Mouse (Mus musculus) hematopoietic stem cell, adult 5-6 weeks (primary cell): Measurements from ENCODE around the gene Fam183b. TPM values are rescaled to one million over a fixed set of nuclear protein-coding genes. Genes with fewer than 3 reads are reported as not detected.
"Not testable (repeated sequence)": the region's sequence is repeated elsewhere in the genome, so short reads cannot be mapped to it uniquely, and the experiment has no call there.

Source experiments
- ATAC-seq, 2 experiments: fragments of 125-278 bp in 1 of 2; replicated peaks in 1 of 2; 2 replicates each; pipeline ENCODE4 v1.8.0; 2016 to 2017; ENCODE audit warnings: inconsistent platforms in 2 of 2, mild to moderate bottlenecking in 2 of 2, moderate number of reproducible peaks in 2 of 2, low read depth in 1 of 2, moderate TSS enrichment in 1 of 2; ENCODE audit not compliant: low FRiP score in 2 of 2, poor library complexity in 2 of 2, severe bottlenecking in 2 of 2, insufficient read depth in 1 of 2, low TSS enrichment in 1 of 2
- total RNA-seq: library from RNA; stranded (forward); fragments of 172-1452, 232-1000 nt; gene quantifications from 2 replicates; pipeline ENCODE4 v1.2.3, GENCODE M21; 2017

Gene Fam183b
- total RNA-seq: not detected in 2 replicates

- ATAC-seq: peak; percentile 48 to 53; a peak in 2 of 4 replicates
These were observed at the start of gene Fam183b for GRCm38 (mm10) chr11:58801558-58802228. Gene Fam183b, minus strand, starts transcription at chr11:58801960.

DNA sequence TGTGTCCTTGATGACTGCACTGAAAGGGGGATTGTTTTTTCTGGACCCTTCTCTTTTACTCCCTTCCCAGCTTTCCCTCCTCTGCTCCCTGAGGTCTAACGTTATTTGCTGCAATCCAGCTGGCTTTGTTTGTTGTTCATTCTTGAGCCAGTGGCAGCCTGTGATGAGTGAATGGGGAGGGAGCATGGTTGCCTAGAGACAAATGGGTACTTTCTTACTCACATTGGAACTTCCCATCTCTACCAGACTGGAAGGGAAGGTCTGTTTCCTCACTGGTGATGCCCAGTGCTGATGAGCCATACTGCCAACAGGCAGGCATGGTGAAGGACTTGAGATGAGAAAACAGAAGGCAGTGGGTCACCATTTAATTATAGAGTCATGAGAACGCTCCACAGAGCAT, 48.0 kb upstream of the Fam183b start:
- no peak for ATAC-seq

DNA sequence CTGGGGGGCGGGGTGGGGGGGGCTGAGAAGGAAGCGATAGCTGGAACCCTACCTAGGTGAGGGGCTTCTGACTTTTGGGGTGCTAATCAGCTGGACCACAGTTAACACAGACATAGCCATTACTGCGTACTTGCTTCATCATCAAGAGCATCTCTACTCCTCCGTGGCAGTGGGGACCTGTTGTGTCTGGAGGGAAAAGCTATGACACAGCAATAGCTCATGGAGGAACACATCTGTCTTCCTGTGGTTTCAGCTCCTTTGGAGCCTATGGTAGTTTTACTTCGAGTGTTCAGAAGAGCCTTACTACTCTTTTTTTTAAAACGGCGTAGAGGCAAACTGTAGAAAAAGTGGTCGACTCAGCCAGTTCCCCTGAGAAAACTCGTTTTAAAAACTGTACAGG, 45.9 kb upstream of the Fam183b start:
- ATAC-seq: peak in 1 of 2 experiments; percentile 29; a peak in 2 of 4 replicates

GRCm38 (mm10) chr11:58846919-58847461, 45.2 kb upstream of the Fam183b start, which contains the start of gene Gm12258:
Gene Gm12258, plus strand, starts transcription at chr11:58847158.
- peak; percentile 98 to 99 for ATAC-seq

DNA sequence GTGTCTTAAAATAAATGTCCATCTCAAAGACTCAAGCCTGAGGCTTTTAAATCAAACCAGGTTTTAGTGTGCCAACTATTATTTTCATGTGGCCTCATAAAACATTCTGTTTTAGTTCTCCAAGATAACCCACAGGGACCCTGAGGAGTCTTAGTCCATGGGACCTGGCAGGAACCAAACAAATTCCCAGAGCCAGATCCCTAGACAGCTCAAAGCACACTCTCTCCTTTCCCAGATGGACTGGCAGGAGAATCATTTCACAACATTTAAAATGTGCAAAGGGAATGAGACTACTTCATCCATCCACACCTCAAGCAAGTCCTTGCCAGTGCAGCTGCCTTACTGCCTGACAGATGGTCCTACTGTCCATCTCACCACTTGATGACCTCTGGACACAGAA, 37.2 kb upstream of the Fam183b start, which contains the start of gene Olfr311:
Olfr311 (plus strand) TSS at position 301 of the 400 bp plus-strand sequence.
- ATAC-seq: not testable (repeated sequence)

DNA sequence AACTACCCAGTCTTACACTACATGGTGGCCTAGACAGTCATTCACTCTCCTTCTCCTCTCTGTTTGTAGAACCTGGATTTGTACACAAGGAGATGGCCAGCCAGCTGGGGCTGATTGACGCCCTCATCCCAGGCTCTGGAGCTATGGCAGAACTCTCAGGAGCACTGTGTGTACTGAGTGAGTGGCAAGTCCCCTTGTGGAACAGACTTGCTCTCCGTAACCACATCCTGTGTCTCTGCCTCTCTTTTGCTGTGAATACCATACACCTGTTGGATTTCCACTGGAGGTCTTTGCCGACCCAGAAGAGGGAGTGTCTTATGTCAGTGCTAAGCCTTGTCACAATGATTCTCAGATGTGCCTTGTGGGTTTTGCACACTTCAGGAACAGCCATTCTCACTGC, 30.8 kb upstream of the Fam183b start:
- not testable (repeated sequence) for ATAC-seq

DNA sequence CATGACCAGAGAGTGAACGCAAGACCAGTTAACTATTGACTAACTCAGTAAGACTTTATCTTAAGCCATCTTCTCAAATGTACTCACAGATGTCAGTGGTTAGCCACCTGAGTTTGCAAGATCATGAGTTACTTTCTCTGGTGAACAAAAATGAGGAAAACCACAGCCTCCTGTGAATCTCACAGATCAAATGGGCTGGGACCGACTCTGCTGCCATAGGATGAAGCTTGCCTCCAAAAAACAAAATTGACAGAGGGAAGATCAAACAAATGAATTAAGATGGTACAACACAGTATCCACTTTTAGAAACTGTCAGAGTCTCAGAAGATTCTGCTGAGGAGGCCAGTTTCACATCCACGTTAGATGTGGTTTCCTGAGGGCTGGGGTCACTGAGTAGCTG, 28.0 kb upstream of the Fam183b start:
- ATAC-seq: no peak

DNA sequence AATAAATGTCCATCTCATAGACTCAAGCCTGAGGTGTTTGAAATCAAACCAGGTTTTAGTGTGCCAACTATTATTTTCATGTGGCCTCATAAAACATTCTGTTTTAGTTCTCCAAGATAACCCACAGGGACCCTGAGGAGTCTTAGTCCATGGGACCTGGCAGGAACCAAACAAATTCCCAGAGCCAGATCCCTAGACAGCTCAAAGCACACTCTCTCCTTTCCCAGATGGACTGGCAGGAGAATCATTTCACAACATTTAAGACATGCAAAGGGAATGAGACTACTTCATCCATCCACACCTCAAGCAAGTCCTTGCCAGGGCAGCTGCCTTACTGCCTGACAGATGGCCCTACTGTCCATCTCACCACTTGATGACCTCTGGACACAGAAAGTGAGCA, 27.2 kb upstream of the Fam183b start, which contains the start of gene Olfr312:
Olfr312 (plus strand) TSS at position 301 of the 400 bp plus-strand sequence.
- not testable (repeated sequence) for ATAC-seq

- no peak for ATAC-seq
These were observed 13.9 kb upstream of the Fam183b start for GRCm38 (mm10) chr11:58815676-58816075.

GRCm38 (mm10) chr11:58814700-58815099, 12.9 kb upstream of the Fam183b start, which contains the start of gene Olfr313:
Gene Olfr313, plus strand, starts transcription at chr11:58815000.
- ATAC-seq: not testable (repeated sequence)

DNA sequence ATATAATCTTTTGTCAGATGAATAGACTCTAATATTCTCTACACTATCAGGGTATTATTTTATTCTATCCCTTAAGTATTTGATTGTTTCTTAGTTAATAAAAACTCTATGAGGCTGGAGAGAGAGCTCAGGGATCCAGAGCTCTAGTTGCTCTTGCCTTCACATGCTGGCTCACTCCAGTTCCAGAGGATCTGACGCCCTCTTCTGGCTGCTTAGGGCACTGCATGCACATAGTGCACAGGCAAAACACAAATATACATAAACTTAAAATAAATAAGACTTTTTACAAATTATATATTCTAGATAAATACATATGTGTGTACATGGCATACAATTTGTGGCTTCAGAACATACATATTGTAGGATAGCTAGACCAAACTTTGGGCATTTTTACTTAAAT, 10.2 kb upstream of the Fam183b start:
- ATAC-seq: no peak

DNA sequence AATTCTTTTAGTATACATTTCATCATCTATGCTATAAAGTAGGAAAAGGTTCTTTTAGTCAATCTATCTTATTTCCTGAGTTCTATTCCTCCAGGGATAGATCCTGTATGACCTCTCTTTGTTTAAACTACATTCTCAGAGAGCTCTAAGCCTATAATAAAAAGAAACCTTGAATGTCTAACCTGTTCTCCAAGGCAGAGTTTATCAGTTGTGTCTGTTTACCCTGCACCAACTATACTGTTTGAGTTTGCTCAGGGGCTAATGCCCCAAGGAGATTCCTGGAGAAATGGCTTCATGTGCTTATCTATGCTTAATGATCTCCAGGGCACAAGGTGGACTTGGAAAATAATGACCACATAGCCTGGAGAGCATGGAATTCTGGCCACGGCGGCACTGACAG, 2.6 kb upstream of the Fam183b start:
- no peak for ATAC-seq

GRCm38 (mm10) chr11:58803871-58804270, 2.1 kb upstream of the Fam183b start:
- ATAC-seq: no peak

DNA sequence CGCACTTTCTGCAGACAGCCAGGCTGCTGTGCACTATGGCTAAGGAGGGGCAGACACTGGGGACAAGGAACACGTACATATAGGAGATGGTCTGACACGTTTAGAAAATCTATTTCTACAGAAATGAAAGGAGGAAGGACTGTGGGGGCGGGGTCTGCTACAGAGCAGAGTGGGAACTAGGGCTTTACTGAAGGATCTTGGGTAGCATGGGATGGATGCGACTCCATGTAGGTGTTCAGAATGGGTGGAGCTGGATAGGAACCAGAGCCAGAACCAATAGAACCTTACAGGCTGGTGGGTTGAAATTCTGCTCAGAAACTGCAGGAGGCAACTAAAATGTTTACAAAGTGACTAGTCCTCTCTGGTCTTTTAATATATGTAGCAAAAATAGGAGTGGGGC, 2.0 kb downstream of the Fam183b start:
- ATAC-seq: no peak

DNA sequence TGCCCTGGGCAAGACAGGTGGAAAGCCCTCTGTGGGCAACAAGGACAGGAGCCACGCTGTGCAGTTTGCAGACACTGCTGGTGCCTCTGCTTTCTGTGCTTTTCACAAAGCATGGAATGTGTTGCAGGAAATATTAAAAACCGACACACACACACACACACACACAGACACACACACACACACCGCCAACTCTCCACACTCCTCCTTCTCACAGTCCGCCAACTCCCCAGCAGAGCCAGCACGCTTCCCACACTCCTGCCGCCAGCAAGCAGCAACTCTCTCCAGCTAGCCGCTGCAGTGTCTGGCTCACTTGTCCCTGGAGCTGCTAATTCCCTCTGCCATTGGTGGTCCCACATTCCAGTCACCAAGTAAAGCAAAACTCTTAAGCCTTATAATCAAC, 4.9 kb downstream of the Fam183b start:
- no peak for ATAC-seq

- ATAC-seq: no peak
These were observed 5.9 kb downstream of the Fam183b start for GRCm38 (mm10) chr11:58795856-58796255.

DNA sequence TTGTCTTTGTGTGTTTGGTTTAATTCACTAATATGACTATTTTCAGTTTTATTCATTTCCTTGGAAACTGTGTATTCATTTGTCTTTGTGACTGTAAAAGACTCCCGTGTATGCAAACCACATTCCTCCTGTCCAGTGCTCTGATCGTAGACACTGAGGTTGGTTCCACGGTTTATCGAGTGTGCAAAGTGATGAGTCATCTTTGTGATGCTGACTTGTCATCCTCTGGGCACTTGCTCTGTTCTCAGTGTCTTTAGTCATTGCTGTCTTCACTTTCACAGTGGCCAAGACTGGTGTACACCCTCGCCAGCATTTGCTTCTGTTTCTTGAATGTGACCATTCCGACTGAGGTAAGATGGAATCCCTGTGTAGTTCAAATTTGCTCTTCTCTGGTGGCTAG, 11.1 kb downstream of the Fam183b start:
- ATAC-seq: no peak

DNA sequence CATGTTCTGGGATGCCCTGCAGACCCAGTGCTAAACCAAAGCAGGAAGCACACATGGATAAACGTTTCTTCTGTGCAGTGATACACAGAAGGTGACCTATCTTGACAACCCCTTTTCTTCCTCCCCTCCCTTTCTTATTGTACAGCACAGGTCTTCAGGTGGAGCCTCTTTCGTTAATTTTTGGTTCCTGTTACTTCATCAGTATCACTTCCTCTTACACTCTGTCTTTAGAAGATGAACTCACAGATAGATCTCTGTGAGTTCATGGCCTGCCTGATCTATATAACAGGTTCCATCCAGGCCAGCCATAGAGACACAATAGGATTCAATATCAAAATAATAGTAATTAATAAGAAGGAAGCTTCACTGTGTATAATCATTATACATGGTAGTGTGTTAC, 11.7 kb downstream of the Fam183b start:
- ATAC-seq: no peak

GRCm38 (mm10) chr11:58789532-58789931, 12.2 kb downstream of the Fam183b start:
- no peak for ATAC-seq
